ENCODE assay signal across 11 mouse cellular contexts in genomic region chr1:39759231-39760175, GRCm38 (mm10). TPM values are rescaled to one million over a fixed set of nuclear protein-coding genes. Genes with fewer than 3 reads are reported as not detected.
DNase-seq lines count a peak whose midpoint lies in the region; ATAC-seq and TF ChIP-seq lines count a peak whose summit lies in the region.
"Had no signal": no experiment of that assay in that cellular context is flagged by ENCODE, and none has a peak within 500 bp of the region (broad histone marks: within the 10 kb centered on the region; RNA-seq: fewer than 3 reads in every experiment).

No protein-coding gene starts in this region.

- H3K36me3 ChIP-seq in kidney, adult 2 months (ENCODE audit: control insufficient read depth, insufficient read depth, low read length), result no peaks in the 10 kb centered on the region

- ATAC-seq in Patski, result peak; percentile 79
- ATAC-seq: forebrain, embryonic 16.5 days had no signal

- H3K27me3 ChIP-seq in kidney, adult 2 months (replicated peaks; ENCODE audit: control insufficient read depth, insufficient read depth, low read length), result no peaks in the 10 kb centered on the region
- H3K27me3 ChIP-seq in Patski, result no peaks in the 10 kb centered on the region

- TF ChIP-seq POLR2A in kidney, adult 2 months (IDR thresholded peaks at IDR 0.05; ENCODE audit: low read depth, low read length), result no peak

- in situ Hi-C loops in Patski (cut with MboI; ENCODE audit: low pct_unique_long_range_greater_than_20kb), result loop anchor here (10.0 to 25.0 kb wide), 3 partner anchors 205 to 628 kb away; no protein-coding TSS in a partner anchor

- TF ChIP-seq CTCF in kidney, adult 2 months (conservative IDR thresholded peaks at IDR 0.05; ENCODE audit: insufficient read depth, insufficient read length, low read depth, low read length), result no peak
- no peak for TF ChIP-seq CTCF in Patski (IDR thresholded peaks at IDR 0.05)

- H3K27ac ChIP-seq in kidney, adult 2 months (ENCODE audit: insufficient read depth, low read depth, low read length), result no peak overlapping the region

- DNase-seq in kidney, adult 2 months, result peak; percentile 23
- no peak for DNase-seq in kidney, adult 9 months
- DNase-seq in Patski (ENCODE audit: low read depth, low spot score), result peak; percentile 61
- DNase-seq in heart, adult 18-20 months, result peak; percentile 69
- DNase-seq in kidney, postnatal 36 days, result peak; percentile 26 to 41
- DNase-seq in layer of hippocampus, adult 9-10 months (ENCODE audit: low spot score), result no peak
- no peak for DNase-seq in layer of hippocampus, adult 9-11 months
- no peak for DNase-seq in testis, postnatal 10 days (ENCODE audit: low spot score)

- 40% methylated on average over 9 of the region's 9 CpGs for WGBS in kidney, adult 2 months

- no peaks in the 10 kb centered on the region; the same call in 1 of the 2 replicates for H3K4me1 ChIP-seq in kidney, adult 2 months (ENCODE audit: control insufficient read depth, insufficient read depth, low read length)

- POLR2A ChIA-PET in Patski (lab: Charles Lee), result no interaction called here

- CTCF ChIA-PET in Patski (lab: Charles Lee), result interaction anchor here (1.7 kb wide), 1 partner anchor 73 kb away, joined by 3 read pairs; no protein-coding TSS in a partner anchor

- no peak overlapping the region for H3K4me3 ChIP-seq in kidney, adult 2 months (ENCODE audit: insufficient read depth, low read depth, low read length)

RNA-seq across cellular contexts. Expression of gene Rfx8, which starts 38.7 kb away (rescaled TPM):
- polyA plus RNA-seq in kidney, adult 2 months (2012; rRNA removed), result not detected in 2 replicates
- polyA plus RNA-seq in Patski (2021), result not detected
- under 1 TPM; 0.20 to 0.31 TPM for total RNA-seq in heart, adult 18-20 months (2021)

RNA-seq across cellular contexts. Expression of gene Gm3646, which starts 45.6 kb away (rescaled TPM):
- polyA plus RNA-seq in kidney, adult 2 months (2012; rRNA removed), result not detected in 2 replicates
- polyA plus RNA-seq in Patski (2021), result not detected
- total RNA-seq in heart, adult 18-20 months (2021), result 10 to 100 TPM in 1 of 2 experiments, 1 to 10 TPM in 1; 7.6 to 11.1 TPM
- polyA plus RNA-seq: forebrain, embryonic 16.5 days; limb, embryonic 14.5 days; neural tube, embryonic 11.5 days had no signal

Comparison
In these comparisons a context has a peak if more than half of its experiments do, and no peak if none do; other contexts are left out.
1. DNase-seq: peak in kidney, adult 2 months (single experiment), Patski (single experiment), heart, adult 18-20 months (2 of 2) and kidney, postnatal 36 days (2 of 2); none in kidney, adult 9 months (single experiment), layer of hippocampus, adult 9-10 months (single experiment), layer of hippocampus, adult 9-11 months (single experiment) and testis, postnatal 10 days (single experiment).